Mouse (Mus musculus): ENCODE measurements at regions not wholly inside any gene's neighbourhood (a gene's known extent, or its start where the extent isn't known, plus 50 kb on each side); places are given as distances from the start of the nearest gene placed in this dataset.

DNA sequence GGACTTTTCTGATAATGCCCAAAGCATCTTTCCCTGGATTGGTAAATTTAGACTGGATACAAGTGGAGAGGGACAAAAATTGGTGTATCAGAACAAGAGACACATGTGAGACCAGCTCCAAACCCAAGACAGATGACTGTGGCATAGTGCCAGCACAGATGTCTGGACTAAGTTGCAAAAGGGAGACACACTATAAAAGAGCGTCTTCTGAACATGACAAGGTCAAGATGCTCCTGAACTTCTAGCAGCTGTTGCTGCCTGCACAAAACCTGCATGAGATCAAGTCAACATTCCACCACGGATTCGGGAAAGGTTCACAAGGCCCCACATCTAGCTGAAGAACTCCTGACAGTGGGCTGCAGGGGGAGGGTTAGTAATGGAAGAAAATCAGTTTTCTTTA lies 229.2 kb upstream of the P2ry1 start:
- TF ChIP-seq CTCF (IDR thresholded peaks at IDR 0.05; ENCODE audit: low read depth, low read length) (no peak), POLR2A (IDR thresholded peaks at IDR 0.05; ENCODE audit: borderline replicate concordance, low read depth, low read length) (no peak)

All from bone marrow macrophage, adult 2 months (primary cell).